Mouse (Mus musculus) cerebellum, adult 9-10 months (tissue): ENCODE results near the gene Kif19a.
A peak's percentile ranks its signal among the peaks of the same experiment; 100 is the strongest.

Experiments used
- DNase-seq: peaks from one replicate; pipeline ENCODE4 v3.0.0; 2022

Gene Kif19a

DNA sequence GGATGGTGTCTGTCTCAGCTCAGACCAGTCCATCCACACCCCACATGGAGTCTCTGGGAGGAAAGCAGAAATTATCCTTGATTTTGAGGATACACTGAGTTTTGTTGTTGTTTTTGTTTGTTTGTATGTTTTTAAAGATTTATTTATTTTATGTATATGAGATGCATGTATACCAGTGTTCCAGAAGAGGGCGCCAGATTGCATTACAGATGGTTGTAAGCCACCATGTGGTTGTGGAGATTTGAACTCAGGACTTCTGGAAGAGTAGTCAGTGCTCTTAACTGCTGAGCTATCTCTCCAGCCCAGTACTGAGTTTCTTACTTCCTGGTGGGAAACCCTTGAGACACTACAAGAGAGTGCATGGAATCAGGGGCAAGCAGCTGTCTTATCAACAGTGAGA is 44.2 kb downstream of the Kif19a start:
- no peak for DNase-seq

DNA sequence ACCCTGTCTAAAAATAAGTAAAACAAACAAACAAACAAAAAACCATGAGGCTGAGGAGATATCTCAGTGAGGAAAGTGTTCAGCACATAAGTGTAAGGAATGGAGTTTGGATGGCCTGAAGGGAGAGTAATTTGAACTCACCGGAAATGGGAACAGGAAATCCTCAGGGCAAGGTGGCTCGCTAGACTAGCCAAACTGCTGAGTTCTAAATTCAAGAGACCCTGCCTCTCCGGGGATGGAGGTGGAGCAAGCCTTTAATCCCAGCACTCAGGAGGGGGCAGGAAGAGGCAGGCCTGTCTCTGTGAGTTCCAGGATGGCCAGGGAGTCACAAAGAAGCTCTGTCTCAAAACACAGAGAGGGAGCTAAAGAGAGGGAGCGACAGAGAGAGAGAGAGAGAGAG is 45.2 kb downstream of the Kif19a start:
- DNase-seq: no peak

DNA sequence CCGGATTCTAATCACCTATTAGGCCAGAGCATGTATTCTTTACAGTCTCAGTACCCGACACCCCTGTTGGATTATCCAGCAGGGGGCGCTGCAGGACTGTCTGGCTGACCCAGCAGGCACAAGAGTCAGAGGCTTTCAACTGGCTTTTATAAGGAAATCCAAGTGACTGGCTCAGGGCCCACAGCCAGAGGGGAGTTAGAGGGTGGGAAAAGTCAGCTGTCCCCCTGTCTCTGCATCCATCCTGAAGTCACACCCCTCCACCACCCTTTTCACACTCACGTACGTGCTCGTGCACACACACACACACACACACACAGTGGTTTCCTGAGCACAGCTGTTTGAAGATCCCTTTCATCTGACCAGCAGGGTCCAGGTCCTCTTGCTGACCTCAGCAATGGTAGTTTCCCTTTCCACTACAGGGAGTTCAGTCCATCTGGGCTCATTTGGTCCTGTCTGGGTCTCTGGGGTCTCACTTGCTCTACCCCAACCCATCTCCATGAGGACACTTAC is 47.6 kb downstream of the Kif19a start:
- DNase-seq: peak; percentile 96

DNA sequence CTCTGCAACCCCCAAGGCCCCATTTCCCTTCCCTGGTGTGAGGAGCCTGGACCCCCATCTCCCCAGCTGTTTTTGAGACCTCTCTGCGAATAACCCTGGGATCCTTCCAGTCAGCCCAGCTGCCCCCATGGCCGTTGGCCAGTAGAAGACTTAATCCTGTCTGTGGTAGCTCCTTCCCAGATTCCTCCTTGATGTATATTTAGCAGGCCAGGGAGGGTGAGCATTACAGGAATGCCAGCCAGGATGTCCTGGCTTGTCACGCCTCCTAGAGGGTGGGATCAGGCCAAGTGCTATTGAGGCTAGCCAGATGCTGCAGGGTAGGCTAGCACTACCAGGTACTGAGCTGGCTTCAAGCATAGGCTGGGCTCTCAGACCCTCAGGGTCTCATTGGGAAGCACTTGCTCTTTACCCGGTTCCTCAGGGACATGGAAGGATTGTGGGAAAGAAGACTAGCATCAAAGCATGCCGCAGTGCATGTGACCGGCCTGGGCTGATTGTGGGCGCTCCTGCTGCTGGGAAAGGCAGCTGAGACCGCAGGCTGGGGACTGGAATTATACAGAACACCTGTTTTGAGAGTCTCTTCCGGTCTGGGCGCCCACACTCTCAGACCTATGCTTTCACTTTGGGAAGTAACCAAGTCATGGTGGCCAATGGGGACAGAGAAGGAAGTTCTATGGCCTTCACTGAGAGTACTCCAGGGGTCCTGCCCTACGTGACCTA is 49.8 kb downstream of the Kif19a start:
- no peak for DNase-seq

DNA sequence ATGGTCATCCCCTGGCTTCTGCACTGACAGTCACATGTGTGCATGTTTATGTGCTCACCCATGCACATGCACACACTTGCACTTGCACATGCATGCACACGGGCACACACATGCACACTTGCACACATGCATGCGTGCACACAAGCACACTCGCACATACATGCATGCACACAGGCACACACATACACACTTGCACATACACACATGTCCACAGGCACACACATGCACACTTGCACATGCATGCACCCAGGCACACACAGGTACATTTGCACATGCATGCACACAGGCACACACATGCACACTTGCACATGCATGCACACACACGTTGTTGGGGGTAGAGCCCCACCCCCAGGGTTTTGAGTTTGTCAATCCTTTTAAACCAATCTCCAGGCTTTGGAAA is 51.7 kb downstream of the Kif19a start:
- DNase-seq: no peak

DNA sequence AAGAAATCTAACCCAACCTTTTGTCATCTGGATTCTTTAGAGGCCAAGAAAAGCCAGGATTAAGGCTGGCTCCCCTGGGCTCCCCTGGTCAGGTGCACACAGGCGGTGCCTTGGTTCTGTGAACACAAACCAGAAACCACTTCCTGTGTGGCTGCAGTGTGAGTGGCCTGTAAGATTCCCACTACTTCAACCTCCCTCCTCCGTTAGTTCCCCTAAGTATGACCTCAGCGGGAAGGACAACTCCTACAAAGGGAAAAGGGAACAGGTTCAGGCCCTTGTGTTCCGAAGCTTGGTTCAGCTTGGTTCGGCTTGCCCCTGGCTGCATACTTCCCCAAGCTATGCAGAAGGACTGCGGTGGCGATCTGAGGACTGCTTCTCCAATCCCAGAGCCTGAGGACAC is 53.0 kb downstream of the Kif19a start:
- no peak for DNase-seq

DNA sequence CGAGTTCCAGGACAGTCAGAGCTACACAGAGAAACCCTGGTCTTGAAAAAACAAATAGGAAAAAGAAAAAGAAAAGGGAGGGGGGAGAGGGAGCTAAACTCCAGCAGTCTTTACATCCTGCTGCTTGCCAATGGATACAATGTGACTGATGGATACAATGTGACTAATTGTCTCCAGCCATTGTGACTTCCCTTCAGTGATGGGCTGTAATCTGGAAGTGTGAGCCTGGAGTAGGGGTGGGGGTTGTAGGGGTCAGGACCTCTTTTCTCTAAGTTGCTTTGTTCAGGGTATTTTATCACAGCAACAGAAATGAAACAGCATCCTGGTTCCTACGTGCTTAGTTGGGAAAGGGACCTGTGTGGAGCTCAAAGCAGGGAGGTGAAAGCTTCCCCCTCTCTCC is 53.9 kb downstream of the Kif19a start:
- no peak for DNase-seq

DNA sequence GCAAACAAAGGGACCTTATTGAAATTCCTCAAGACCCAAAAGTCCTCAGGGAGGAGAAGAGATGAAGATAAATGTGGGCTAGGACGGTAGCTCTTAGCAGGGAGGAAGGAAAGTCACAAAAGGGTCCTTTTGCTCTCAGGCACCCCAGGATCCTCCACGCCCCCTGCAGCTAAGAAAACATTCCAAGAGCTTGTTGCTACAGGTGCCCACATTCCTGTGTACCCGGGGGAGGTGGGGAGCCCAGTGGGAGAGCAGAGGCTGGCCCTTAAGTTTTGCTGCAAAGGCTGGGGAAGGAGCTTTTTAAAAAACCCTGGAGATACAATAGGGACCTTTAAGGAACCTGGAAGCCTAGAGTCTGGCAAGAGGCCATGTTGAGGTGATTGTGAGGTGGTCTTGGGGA is 55.3 kb downstream of the Kif19a start:
- no peak for DNase-seq

DNA sequence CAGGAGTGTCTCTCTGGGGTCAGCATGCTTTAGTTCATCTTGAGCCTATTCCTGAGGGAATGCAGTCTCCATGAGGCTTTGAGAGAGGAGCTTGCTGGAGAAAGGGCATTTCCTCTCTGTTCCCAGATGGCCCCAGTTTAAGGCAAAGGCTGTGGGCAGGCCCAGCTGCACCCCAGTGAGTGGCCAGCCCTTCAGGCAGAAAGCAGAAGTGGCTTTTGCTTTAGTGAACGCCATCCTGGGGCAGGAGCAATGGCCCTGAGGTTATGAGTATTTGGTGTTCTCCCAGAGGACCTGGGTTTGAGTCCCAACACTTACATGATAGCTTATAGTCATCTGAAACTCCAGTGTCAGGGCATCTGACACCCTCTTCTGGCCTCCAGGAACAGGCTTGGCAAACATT is 56.1 kb downstream of the Kif19a start:
- no peak for DNase-seq

DNA sequence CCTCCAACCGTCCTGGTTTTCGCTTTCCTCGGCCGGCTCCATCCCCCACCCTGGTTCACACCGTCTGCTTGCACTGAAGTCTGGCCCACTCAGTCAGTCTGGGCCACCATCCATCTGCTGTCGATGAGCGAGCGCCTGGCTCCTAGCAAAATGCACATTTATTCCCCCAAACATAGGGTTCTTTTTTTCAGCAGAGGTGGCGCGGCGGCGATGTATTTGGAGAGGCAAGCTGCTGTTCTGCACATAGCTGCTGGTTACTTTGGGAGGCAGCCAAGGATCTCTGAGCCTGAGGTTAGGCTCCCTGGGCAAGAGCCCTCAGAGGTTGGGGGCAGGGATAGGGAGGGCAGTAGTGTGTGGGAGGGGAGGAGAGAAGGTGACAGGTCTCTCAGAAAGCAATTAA is 57.5 kb downstream of the Kif19a start:
- DNase-seq: peak; percentile 85

DNA sequence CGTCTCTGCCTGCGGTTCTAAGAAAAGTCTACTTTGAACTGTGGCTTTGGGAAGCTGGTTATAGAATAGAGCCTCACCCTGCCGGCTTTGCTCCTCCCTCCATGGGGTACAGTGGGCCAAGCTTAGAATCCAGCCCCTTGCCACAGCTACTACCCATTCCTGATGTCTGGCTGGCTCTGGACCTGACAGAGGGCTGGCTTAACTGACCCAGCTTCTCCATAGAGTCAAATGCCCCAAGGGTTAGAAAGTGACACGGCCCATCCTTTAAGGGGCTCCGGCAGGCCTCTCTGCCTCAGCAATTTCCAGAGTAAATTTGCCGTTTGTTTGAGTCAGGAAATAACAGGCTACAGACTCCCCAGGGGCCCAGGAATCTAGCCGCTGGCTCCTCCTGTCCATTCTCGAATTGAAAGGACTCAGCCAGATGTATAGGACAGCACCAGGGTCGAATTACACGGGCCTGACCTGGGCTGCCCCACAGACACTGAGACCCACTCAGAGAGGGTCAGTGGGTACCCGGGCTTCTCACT is 58.1 kb downstream of the Kif19a start:
- DNase-seq: no peak

DNA sequence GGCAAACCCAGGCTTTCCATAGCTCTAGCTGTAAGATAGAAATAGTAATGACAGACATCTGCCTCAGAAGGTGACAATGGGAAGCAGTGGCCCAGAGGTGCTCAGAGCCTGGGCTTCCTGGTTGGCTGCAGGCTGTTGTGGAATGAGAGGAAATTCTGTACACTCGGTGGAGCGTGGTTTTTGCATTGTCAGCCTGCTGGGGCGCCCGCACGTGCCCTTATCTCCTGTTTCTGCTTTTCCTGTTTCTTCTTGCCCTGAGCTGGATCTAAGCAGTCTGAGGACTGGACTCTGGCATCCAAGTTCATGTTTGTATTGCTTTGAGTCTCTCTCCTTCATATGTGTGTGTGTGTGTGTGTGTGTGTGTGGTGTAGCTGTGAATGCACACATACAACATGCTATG is 61.5 kb downstream of the Kif19a start:
- DNase-seq: no peak

DNA sequence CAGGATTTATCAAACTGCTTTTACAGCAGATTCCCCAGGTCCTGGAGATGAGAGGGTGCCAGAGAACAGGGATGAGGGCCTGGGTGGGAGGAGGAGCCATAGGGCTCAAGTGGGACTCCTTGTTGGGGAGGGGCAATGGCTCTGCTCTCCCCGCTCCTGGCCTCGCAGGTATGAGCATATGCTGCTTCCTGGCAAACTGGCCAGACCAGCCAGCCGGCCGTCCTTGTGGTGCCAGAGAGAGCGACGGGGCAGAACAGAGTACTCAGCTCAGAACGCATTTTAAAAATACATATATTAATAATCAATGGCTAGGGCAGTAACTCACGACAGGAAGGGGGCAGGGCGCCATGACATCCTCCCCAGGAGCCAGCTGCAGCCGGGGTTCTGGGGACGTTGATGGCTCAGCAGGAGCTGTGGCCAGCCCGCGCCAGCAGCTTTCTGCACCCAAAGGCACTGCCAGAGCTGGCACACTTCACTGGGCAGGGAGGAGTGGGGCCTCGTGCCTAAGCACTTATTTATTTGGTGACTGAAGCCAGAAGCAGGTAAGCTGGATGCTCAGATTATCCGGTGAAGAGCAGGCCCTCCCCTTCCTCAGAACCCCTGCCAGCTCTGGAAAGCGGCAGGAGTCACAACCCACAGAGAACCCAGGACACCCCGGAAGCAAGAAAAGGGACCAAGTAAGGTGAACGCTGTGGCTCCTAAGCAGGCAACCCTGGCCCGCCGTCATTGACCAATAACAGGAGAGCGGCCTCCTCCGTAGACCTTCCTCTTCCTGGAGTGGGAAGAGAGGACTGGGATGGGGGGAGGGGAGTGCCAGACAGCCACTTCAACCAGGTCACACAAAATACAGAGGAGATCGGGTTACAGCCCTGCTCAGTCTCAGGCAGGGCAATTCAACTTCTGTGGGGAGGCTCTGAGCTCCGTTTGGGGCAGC is 64.6 kb downstream of the Kif19a start:
- DNase-seq: peak; percentile 95

DNA sequence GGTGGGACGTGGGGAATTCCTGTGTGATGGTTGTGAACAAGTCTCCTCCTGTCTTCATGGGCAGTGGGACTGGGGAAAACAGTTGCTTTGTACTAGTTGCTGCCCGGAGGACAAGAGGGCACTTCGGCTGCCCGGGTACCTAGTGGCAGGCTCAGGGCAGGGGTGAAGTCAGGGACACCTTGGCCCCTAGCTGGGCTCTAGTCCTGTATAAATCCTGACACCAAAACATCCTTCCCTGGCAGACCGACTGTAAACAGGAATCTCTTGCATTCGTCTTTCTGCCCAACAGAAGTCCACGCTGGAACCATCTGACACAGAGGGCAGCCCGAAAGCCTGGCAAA is 65.2 kb downstream of the Kif19a start:
- DNase-seq: no peak

DNA sequence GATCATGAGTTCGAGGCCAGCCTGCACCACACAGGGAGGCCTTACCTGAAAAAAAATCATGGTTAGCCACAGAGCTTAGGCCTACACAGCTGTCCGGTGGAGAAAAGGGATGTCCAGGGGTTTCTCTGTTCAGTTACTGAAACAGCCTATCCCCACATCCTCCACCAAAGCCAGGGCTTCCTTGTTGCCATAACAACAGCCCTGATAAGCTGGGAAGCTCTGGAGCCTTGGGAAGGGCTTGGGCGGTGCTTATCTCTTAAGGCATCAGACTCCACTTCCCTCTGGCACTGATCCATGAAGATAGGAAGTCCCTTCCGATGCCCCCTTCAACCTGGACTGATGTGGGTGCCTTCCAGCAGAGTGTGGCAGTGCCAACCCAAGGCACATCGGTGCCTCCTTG is 68.0 kb downstream of the Kif19a start:
- no peak for DNase-seq
